Mouse (Mus musculus) thymus, postnatal 36 days (tissue): Measurements from ENCODE around the gene Slc13a2.

Source experiments
- DNase-seq, 2 experiments: peaks; one replicate each; pipeline ENCODE4 v3.0.0; 2022; ENCODE audit warnings: mixed read lengths in 2 of 2

The Slc13a2 gene

GRCm38 (mm10) chr11:78385776-78386175, 36.2 kb downstream of the Slc13a2 start:
- DNase-seq: no peak

GRCm38 (mm10) chr11:78382701-78383100, 39.3 kb downstream of the Slc13a2 start:
- no peak for DNase-seq

GRCm38 (mm10) chr11:78382286-78382685, 39.7 kb downstream of the Slc13a2 start:
- no peak for DNase-seq

GRCm38 (mm10) chr11:78380996-78381395, 41.0 kb downstream of the Slc13a2 start:
- DNase-seq: no peak

- no peak for DNase-seq
Observed at GRCm38 (mm10) chr11:78380351-78380750, 41.7 kb downstream of the Slc13a2 start.

- DNase-seq: no peak
Observed at GRCm38 (mm10) chr11:78377549-78378159, 44.4 kb downstream of the Slc13a2 start.

GRCm38 (mm10) chr11:78374147-78374546, 47.9 kb downstream of the Slc13a2 start:
- DNase-seq: no peak

GRCm38 (mm10) chr11:78372610-78373009, 49.4 kb downstream of the Slc13a2 start:
- DNase-seq: no peak

GRCm38 (mm10) chr11:78372166-78372565, 49.9 kb downstream of the Slc13a2 start:
- no peak for DNase-seq

GRCm38 (mm10) chr11:78371711-78372110, 50.3 kb downstream of the Slc13a2 start:
- DNase-seq: no peak

- DNase-seq: no peak
Observed at GRCm38 (mm10) chr11:78370389-78370788, 51.6 kb downstream of the Slc13a2 start.

- DNase-seq: no peak
Observed at GRCm38 (mm10) chr11:78367456-78368225, 54.4 kb downstream of the Slc13a2 start.

- no peak for DNase-seq
Observed at GRCm38 (mm10) chr11:78364103-78364502, 57.9 kb downstream of the Slc13a2 start.

- no peak for DNase-seq
Observed at GRCm38 (mm10) chr11:78363309-78364007, 58.6 kb downstream of the Slc13a2 start.

GRCm38 (mm10) chr11:78360789-78361131, 61.3 kb downstream of the Slc13a2 start:
- DNase-seq: no peak

GRCm38 (mm10) chr11:78360125-78360788, 61.8 kb downstream of the Slc13a2 start:
- DNase-seq: peak; percentile 73 to 76

- DNase-seq: peak; percentile 43 to 56
Observed at GRCm38 (mm10) chr11:78358330-78359007, 63.5 kb downstream of the Slc13a2 start.

- peak; percentile 44 to 60 for DNase-seq
Observed at GRCm38 (mm10) chr11:78355471-78356238, 66.4 kb downstream of the Slc13a2 start.

GRCm38 (mm10) chr11:78354905-78355304, 67.1 kb downstream of the Slc13a2 start:
- DNase-seq: no peak

GRCm38 (mm10) chr11:78353081-78353480, 68.9 kb downstream of the Slc13a2 start:
- no peak for DNase-seq

- DNase-seq: no peak
Observed at GRCm38 (mm10) chr11:78349441-78350358, 72.3 kb downstream of the Slc13a2 start.
